Mouse (Mus musculus): Measurements from ENCODE around the gene Noto. TPM values are rescaled to one million over a fixed set of nuclear protein-coding genes. Genes with fewer than 3 reads are reported as not detected.

The Noto gene
- total and polyA plus RNA-seq, 3 experiments, result not detected

- TF ChIP-seq TCF12 (IDR thresholded peaks at IDR 0.05; ENCODE audit: low read depth, low read length), result no peak
- TF ChIP-seq JUND (IDR thresholded peaks at IDR 0.05; ENCODE audit: low read depth, low read length), result no peak
- TF ChIP-seq POLR2AphosphoS2 (IDR thresholded peaks at IDR 0.05; ENCODE audit: low read length), result no peak
These were observed 26.5 kb upstream of the Noto start (continued) for GRCm38 (mm10) chr6:85397165-85397564.

- H3K27ac ChIP-seq (ENCODE audit: control insufficient read depth, low read depth, low read length), result no peak overlapping the region
- H3K79me2 ChIP-seq (ENCODE audit: control insufficient read depth, insufficient read depth, low read length, poor library complexity), result no peaks in the 10 kb centered on the region
- H3K9me3 ChIP-seq (replicated peaks; ENCODE audit: insufficient read depth, low read length), result no peaks in the 10 kb centered on the region
- H3K4me1 ChIP-seq (ENCODE audit: control insufficient read depth in 1 of 2, insufficient read depth in 2 of 2, low read length in 2 of 2), result peaks cover 0 to 8% of the 10 kb centered on the region in 2 experiments; a peak in 2 of 4 replicates
- H3K27me3 ChIP-seq (ENCODE audit: control insufficient read depth in 1 of 2, insufficient read depth in 2 of 2, low read length in 2 of 2), result peaks cover 2 to 3% of the 10 kb centered on the region in 2 experiments; a peak in 1 of 4 replicates
- no peak overlapping the region for H3K4me3 ChIP-seq (ENCODE audit: control insufficient read depth in 1 of 2, insufficient read depth in 1 of 2, low read depth in 2 of 2, low read length in 2 of 2)
- no peak overlapping the region for H3K9ac ChIP-seq (ENCODE audit: control insufficient read depth, low read depth, low read length, poor library complexity, severe bottlenecking)
- peaks cover 0 to 2% of the 10 kb centered on the region in 2 experiments; a peak in 1 of 4 replicates for H3K36me3 ChIP-seq (ENCODE audit: control insufficient read depth in 1 of 2, insufficient read depth in 2 of 2, low read length in 2 of 2)
- no peak for TF ChIP-seq GABPA (IDR thresholded peaks at IDR 0.05; ENCODE audit: low read depth, low read length)
- TF ChIP-seq KAT2A (conservative IDR thresholded peaks at IDR 0.05; ENCODE audit: low read depth, low read length), result no peak
- no peak for TF ChIP-seq MXI1 (IDR thresholded peaks at IDR 0.05; ENCODE audit: low read depth, low read length)
- no peak for TF ChIP-seq SIN3A (IDR thresholded peaks at IDR 0.05; ENCODE audit: low read length)
- no peak for DNase-seq (ENCODE audit: low read depth, low spot score)
These were observed 24.0 kb upstream of the Noto start for GRCm38 (mm10) chr6:85399715-85400114.

- H3K9me3 ChIP-seq (replicated peaks; ENCODE audit: insufficient read depth, low read length), result no peaks in the 10 kb centered on the region
- TF ChIP-seq HCFC1 (IDR thresholded peaks at IDR 0.05; ENCODE audit: low read depth, low read length) (no peak), CHD2 (IDR thresholded peaks at IDR 0.05; ENCODE audit: low read length) (no peak), E2F4 (IDR thresholded peaks at IDR 0.05; ENCODE audit: borderline replicate concordance, low read depth, low read length) (no peak), SMC3 (IDR thresholded peaks at IDR 0.05; ENCODE audit: low read depth, low read length) (no peak), CHD1 (IDR thresholded peaks at IDR 0.05; ENCODE audit: low read depth, low read length) (no peak), UBTF (IDR thresholded peaks at IDR 0.05; ENCODE audit: borderline replicate concordance, insufficient read depth, low read depth, low read length) (no peak), ZNF384 (IDR thresholded peaks at IDR 0.05; ENCODE audit: low read depth, low read length) (no peak), RAD21 (IDR thresholded peaks at IDR 0.05; ENCODE audit: low read depth, low read length) (no peak), EP300 (IDR thresholded peaks at IDR 0.05; ENCODE audit: low read depth in 1 of 2, low read length in 2 of 2) (no peak), KAT2A (conservative IDR thresholded peaks at IDR 0.05; ENCODE audit: low read depth, low read length) (no peak), TAL1 (IDR thresholded peaks at IDR 0.05; ENCODE audit: low read length) (no peak), SIN3A (IDR thresholded peaks at IDR 0.05; ENCODE audit: low read length) (no peak), POLR2AphosphoS2 (IDR thresholded peaks at IDR 0.05; ENCODE audit: low read length) (no peak), ZKSCAN1 (IDR thresholded peaks at IDR 0.05; ENCODE audit: low read depth, low read length) (no peak), MAFK (IDR thresholded peaks at IDR 0.05; ENCODE audit: borderline replicate concordance, low read depth, low read length) (no peak), MYC (IDR thresholded peaks at IDR 0.05; ENCODE audit: low read depth, low read length) (no peak), MAZ (IDR thresholded peaks at IDR 0.05; ENCODE audit: low read depth, low read length) (no peak)
- peaks cover 0 to 8% of the 10 kb centered on the region in 2 experiments; a peak in 2 of 4 replicates for H3K4me1 ChIP-seq (ENCODE audit: control insufficient read depth in 1 of 2, insufficient read depth in 2 of 2, low read length in 2 of 2)
- H3K27ac ChIP-seq (ENCODE audit: control insufficient read depth, low read depth, low read length), result no peak overlapping the region
- peak; percentile 47 for DNase-seq (ENCODE audit: low read depth, low spot score)
- H3K9ac ChIP-seq (ENCODE audit: control insufficient read depth, low read depth, low read length, poor library complexity, severe bottlenecking), result no peak overlapping the region
- H3K27me3 ChIP-seq (ENCODE audit: control insufficient read depth in 1 of 2, insufficient read depth in 2 of 2, low read length in 2 of 2), result peaks cover 5 to 10% of the 10 kb centered on the region in 2 experiments; a peak in 2 of 4 replicates
- peaks cover 0 to 2% of the 10 kb centered on the region in 2 experiments; a peak in 1 of 4 replicates for H3K36me3 ChIP-seq (ENCODE audit: control insufficient read depth in 1 of 2, insufficient read depth in 2 of 2, low read length in 2 of 2)
- no peak overlapping the region for H3K4me3 ChIP-seq (ENCODE audit: control insufficient read depth in 1 of 2, insufficient read depth in 1 of 2, low read depth in 2 of 2, low read length in 2 of 2)
- no peaks in the 10 kb centered on the region for H3K79me2 ChIP-seq (ENCODE audit: control insufficient read depth, insufficient read depth, low read length, poor library complexity)
These were observed 21.1 kb upstream of the Noto start for GRCm38 (mm10) chr6:85402613-85403012.
